Mouse (Mus musculus): ENCODE data around the gene Zxdc.

GRCm38 (mm10) chr6:90358142-90358541 is 11.2 kb upstream of the Zxdc start:
- no peak for TF ChIP-seq CTCF (IDR thresholded peaks at IDR 0.05; ENCODE audit: control insufficient read depth, insufficient read depth, low read length)
- no peak for TF ChIP-seq POLR2A (IDR thresholded peaks at IDR 0.05; ENCODE audit: borderline replicate concordance, control insufficient read depth, low read depth, low read length)
